Mouse (Mus musculus) liver, adult 2 months (tissue): ENCODE results near the gene Cdh22.

Experiments
- CTCF ChIP-seq: fragments of 200-500 bp; IDR thresholded peaks from 2 replicates; pipeline ENCODE4 v1.5.1; 2011; ENCODE audit warnings: low read depth, low read length, control low read depth
- POLR2A ChIP-seq: fragments of 200-500 bp; IDR thresholded peaks from 2 replicates; pipeline ENCODE4 v1.6.1; 2011; ENCODE audit warnings: low read length, control low read depth; ENCODE audit not compliant: insufficient read depth; ENCODE audit errors: extremely low read depth

DNA sequence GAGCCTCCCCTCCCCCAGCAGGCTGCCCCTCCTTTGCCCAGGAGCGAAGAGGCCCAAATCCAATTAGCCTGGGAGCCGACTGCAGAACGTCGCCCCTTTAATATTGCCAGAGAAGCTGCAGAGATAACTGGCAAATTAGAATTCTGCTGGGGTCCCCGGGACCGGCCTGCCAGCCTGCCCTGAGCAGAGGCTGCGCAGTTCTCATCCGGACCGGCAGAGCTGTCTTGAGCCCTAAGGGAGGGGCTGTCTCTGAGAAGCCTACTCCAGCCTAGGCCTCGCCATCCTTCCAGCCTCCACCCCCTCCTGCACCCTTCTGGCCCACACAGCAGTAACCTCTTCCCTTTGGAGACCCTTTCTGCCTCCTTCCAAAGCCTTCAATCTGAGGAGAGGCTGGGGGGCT is 19.2 kb upstream of the Cdh22 start:
- no peak for TF ChIP-seq POLR2A
- TF ChIP-seq CTCF: no peak
